Mouse (Mus musculus) MEL (cell line): Measurements from ENCODE around the gene Ankrd45. TPM values are rescaled to one million over a fixed set of nuclear protein-coding genes. Genes with fewer than 3 reads are reported as not detected.
"Not testable (repeated sequence)": the region's sequence is repeated elsewhere in the genome, so short reads cannot be mapped to it uniquely, and the experiment has no call there.

Source experiments
- DNase-seq: peaks from one replicate; pipeline ENCODE4 v3.0.0; 2011; ENCODE audit warnings: low read depth, low spot score
- H3K27ac ChIP-seq: 2 replicates; pipeline ENCODE4 v1.5.1; 2012; ENCODE audit warnings: low read depth, mild to moderate bottlenecking, control low read depth, low read length, moderate library complexity; ENCODE audit not compliant: control insufficient read depth
- H3K27me3 ChIP-seq, 2 experiments: fragments of 150-350 bp in 1 of 2; sonication (generic) in 1 of 2; 2 replicates each; pipeline ENCODE4 v1.6.1; 2012; ENCODE audit warnings: low read length in 2 of 2, mild to moderate bottlenecking in 2 of 2, improper control_type of control experiment in 1 of 2, moderate library complexity in 1 of 2; ENCODE audit not compliant: insufficient read depth in 2 of 2, control insufficient read depth in 1 of 2
- H3K36me3 ChIP-seq, 2 experiments: 2 replicates each; pipeline ENCODE4 v1.6.1; 2012 to 2014; ENCODE audit warnings: low read length in 2 of 2, improper control_type of control experiment in 1 of 2, inconsistent platforms in 1 of 2, mild to moderate bottlenecking in 1 of 2; ENCODE audit not compliant: insufficient read depth in 2 of 2, control insufficient read depth in 1 of 2
- H3K4me1 ChIP-seq, 2 experiments: fragments of 150-350 bp in 1 of 2; sonication (generic) in 1 of 2; 2 replicates each; pipeline ENCODE4 v1.6.1; 2012; ENCODE audit warnings: low read length in 2 of 2, improper control_type of control experiment in 1 of 2, mild to moderate bottlenecking in 1 of 2; ENCODE audit not compliant: insufficient read depth in 2 of 2, control insufficient read depth in 1 of 2
- H3K4me3 ChIP-seq, 2 experiments: fragments of 150-350 bp in 1 of 2; sonication (generic) in 1 of 2; 2 replicates each; pipeline ENCODE4 v1.5.1; 2012; ENCODE audit warnings: low read depth in 2 of 2, low read length in 2 of 2, mild to moderate bottlenecking in 2 of 2, moderate library complexity in 2 of 2, control low read depth in 1 of 2, improper control_type of control experiment in 1 of 2; ENCODE audit not compliant: control insufficient read depth in 1 of 2, insufficient read depth in 1 of 2
- H3K79me2 ChIP-seq: 2 replicates; pipeline ENCODE4 v1.6.1; 2012; ENCODE audit warnings: mild to moderate bottlenecking, low read length, moderate library complexity; ENCODE audit not compliant: control insufficient read depth, poor library complexity, insufficient read depth
- H3K9ac ChIP-seq: 2 replicates; pipeline ENCODE4 v1.6.1; 2012; ENCODE audit warnings: low read depth, mild to moderate bottlenecking, control low read depth, low read length, moderate library complexity; ENCODE audit not compliant: control insufficient read depth, poor library complexity, severe bottlenecking
- H3K9me3 ChIP-seq: fragments of 150-350 bp; sonication (generic); replicated peaks from 2 replicates; pipeline ENCODE4 v1.6.1; 2012; ENCODE audit warnings: mild to moderate bottlenecking, low read length, improper control_type of control experiment, moderate library complexity; ENCODE audit not compliant: insufficient read depth
- BHLHE40 ChIP-seq: IDR thresholded peaks from 2 replicates; pipeline ENCODE4 v1.6.1; 2012; ENCODE audit warnings: low read depth, mild to moderate bottlenecking, inconsistent platforms, low read length, improper control_type of control experiment, borderline replicate concordance
- GABPA ChIP-seq: IDR thresholded peaks from 2 replicates; pipeline ENCODE4 v1.6.1; 2012; ENCODE audit warnings: low read depth, mild to moderate bottlenecking, inconsistent platforms, low read length, improper control_type of control experiment, moderate library complexity
- MAX ChIP-seq: IDR thresholded peaks from 2 replicates; pipeline ENCODE4 v1.6.1; 2011; ENCODE audit warnings: low read length, improper control_type of control experiment
- MAZ ChIP-seq: IDR thresholded peaks from 2 replicates; pipeline ENCODE4 v1.6.1; 2012; ENCODE audit warnings: low read depth, mild to moderate bottlenecking, inconsistent platforms, low read length, improper control_type of control experiment
- MEF2A ChIP-seq: IDR thresholded peaks from 2 replicates; pipeline ENCODE4 v1.6.1; 2014; ENCODE audit warnings: low read depth, mild to moderate bottlenecking, inconsistent platforms, low read length, improper control_type of control experiment; ENCODE audit not compliant: poor library complexity, insufficient replicate concordance, severe bottlenecking; ENCODE audit errors: extremely low read depth
- MYB ChIP-seq: IDR thresholded peaks from 2 replicates; pipeline ENCODE4 v1.6.1; 2011; ENCODE audit warnings: mild to moderate bottlenecking, low read depth, low read length, improper control_type of control experiment
- POLR2AphosphoS2 ChIP-seq: IDR thresholded peaks from 2 replicates; pipeline ENCODE4 v1.6.1; 2011; ENCODE audit warnings: low read length, improper control_type of control experiment
- RAD21 ChIP-seq: IDR thresholded peaks from 2 replicates; pipeline ENCODE4 v1.6.1; 2011; ENCODE audit warnings: mild to moderate bottlenecking, low read depth, low read length, improper control_type of control experiment
- TBP ChIP-seq: IDR thresholded peaks from 2 replicates; pipeline ENCODE4 v1.8.0; 2011; ENCODE audit warnings: low read depth, low read length, improper control_type of control experiment
- polyA plus RNA-seq, 2 experiments: library from polyadenylated mRNA; stranded (reverse) in 1 of 2; unstranded in 1 of 2; fragments of >175 nt in 1 of 2; fragments of >200 nt in 1 of 2; gene quantifications; 2 replicates each; pipeline versions ENCODE4 v1.2.1 to v1.2.4; 2012; ENCODE audit warnings: low replicate concordance in 2 of 2, low read depth in 1 of 2; ENCODE audit not compliant: insufficient read length in 2 of 2, insufficient read depth in 1 of 2, missing spikeins in 1 of 2
- total RNA-seq: library from RNA; depleted of rRNA; stranded (reverse); fragments of 300-350 nt; gene quantifications from 2 replicates; pipeline ENCODE4 v1.2.3, GENCODE M21; 2012

The Ankrd45 gene
- total and polyA plus RNA-seq, 3 experiments: not detected

GRCm38 (mm10) chr1:161140026-161140762 is 2.3 kb upstream of the Ankrd45 start:
- 0 out of 4 replicates have a peak, but pooled peaks cover 0 to 2% of the 10 kb centered on the region in 2 experiments for H3K4me1 ChIP-seq
- H3K27ac ChIP-seq: no peak overlapping the region
- no peak for DNase-seq

GRCm38 (mm10) chr1:161143216-161143615 is 725 bp downstream of the Ankrd45 start:
- Histone ChIP-seq H3K9ac (no peak overlapping the region), H3K36me3 (peaks cover 0 to 2% of the 10 kb centered on the region in 2 experiments; a peak in 1 of 4 replicates), H3K9me3 (no peaks in the 10 kb centered on the region), H3K27me3 (peaks cover 0 to 1% of the 10 kb centered on the region in 2 experiments; a peak in 1 of 4 replicates), H3K4me1 (0 out of 4 replicates have a peak, but pooled peaks cover 0 to 2% of the 10 kb centered on the region in 2 experiments), H3K27ac (no peak overlapping the region), H3K4me3 (no peak overlapping the region)
- no peak for DNase-seq
- TF ChIP-seq TBP (no peak), RAD21 (no peak), GABPA (no peak), MAZ (no peak), MYB (no peak), MEF2A (no peak)
- TF ChIP-seq, all 39 proteins: peak for 0
- H3K79me2 ChIP-seq: no peaks in the 10 kb centered on the region

More at GRCm38 (mm10) chr1:161140026-161140762, 2.3 kb upstream of the Ankrd45 start:
- no peak for TF ChIP-seq MAX
- no peak for TF ChIP-seq BHLHE40
- no peak for TF ChIP-seq POLR2AphosphoS2
- H3K4me3 ChIP-seq: no peak overlapping the region
- H3K27me3 ChIP-seq: no peaks in the 10 kb centered on the region; a peak in 2 of 4 replicates
- H3K9ac ChIP-seq: no peak overlapping the region
- H3K36me3 ChIP-seq: peaks cover 0 to 2% of the 10 kb centered on the region in 2 experiments; a peak in 1 of 4 replicates
- H3K9me3 ChIP-seq: no peaks in the 10 kb centered on the region
- H3K79me2 ChIP-seq: no peaks in the 10 kb centered on the region

- H3K79me2 ChIP-seq, H3K27ac ChIP-seq, H3K4me1 ChIP-seq, H3K9ac ChIP-seq, H3K27me3 ChIP-seq, H3K36me3 ChIP-seq, DNase-seq, H3K9me3 ChIP-seq, H3K4me3 ChIP-seq: not testable (repeated sequence)
These were observed 3.1 kb downstream of the Ankrd45 start for GRCm38 (mm10) chr1:161145611-161146010.
